Mouse (Mus musculus) midbrain, embryonic 11.5 days (tissue): ENCODE measurements at regions not wholly inside any gene's neighbourhood (a gene's known extent, or its start where the extent isn't known, plus 50 kb on each side); places are given as distances from the start of the nearest gene placed in this dataset. TPM values are rescaled to one million over a fixed set of nuclear protein-coding genes. Genes with fewer than 3 reads are reported as not detected.

Experiments
- ATAC-seq: fragments of 200-750 bp; cut with Nextera tagmentation; 2 replicates; pipeline ENCODE4 v1.8.0; 2017; ENCODE audit warnings: moderate TSS enrichment, moderate library complexity; ENCODE audit not compliant: low FRiP score
- DNase-seq: peaks from one replicate; pipeline ENCODE4 v3.0.0; 2015; ENCODE audit warnings: low spot score; ENCODE audit errors: missing footprints
- H3K27ac ChIP-seq: fragments of 300-500 bp; sonication (generic); 2 replicates; pipeline ENCODE4 v1.5.1; 2014; ENCODE audit warnings: low read depth, low read length
- H3K27me3 ChIP-seq: fragments of 300-500 bp; sonication (generic); 2 replicates; pipeline ENCODE4 v1.6.1; 2014; ENCODE audit warnings: mild to moderate bottlenecking, low read length, moderate library complexity, mixed read lengths; ENCODE audit not compliant: control insufficient read depth, insufficient read depth
- H3K36me3 ChIP-seq: fragments of 300-500 bp; sonication (generic); 2 replicates; pipeline ENCODE4 v1.6.1; 2014; ENCODE audit warnings: mild to moderate bottlenecking, low read length, moderate library complexity, mixed read lengths; ENCODE audit not compliant: control insufficient read depth, insufficient read depth
- H3K4me1 ChIP-seq: fragments of 300-500 bp; sonication (generic); 2 replicates; pipeline ENCODE4 v1.6.1; 2014; ENCODE audit warnings: low read length; ENCODE audit not compliant: control insufficient read depth, insufficient read depth
- H3K4me2 ChIP-seq: fragments of 300-500 bp; sonication (generic); 2 replicates; pipeline ENCODE4 v1.6.1; 2014; ENCODE audit warnings: mild to moderate bottlenecking, moderate library complexity
- H3K4me3 ChIP-seq: fragments of 300-500 bp; sonication (generic); 2 replicates; pipeline ENCODE4 v1.5.1; 2014; ENCODE audit warnings: low read depth, low read length
- H3K9ac ChIP-seq: fragments of 300-500 bp; sonication (generic); 2 replicates; pipeline ENCODE4 v1.6.1; 2014; ENCODE audit warnings: low read length
- H3K9me3 ChIP-seq: fragments of 300-500 bp; sonication (generic); 2 replicates; pipeline ENCODE4 v1.6.1; 2016; ENCODE audit warnings: low read length; ENCODE audit not compliant: control insufficient read depth
- WGBS: fragments of 180-500 bp; shearing (Covaris S2); extraction: QIAGEN DNeasy Blood & Tissue Kit; methylation state at CpG from one replicate; pipeline ENCODE4 v1.1.7; 2014; 5-methylcytosine and 5-hydroxymethylcytosine counted together
- microRNA counts: library from miRNA; unstranded; fragments of <30 nt; microRNA quantifications from one replicate; lab custom pipeline; 2015
- microRNA-seq: library from miRNA; unstranded; fragments of <30 nt; microRNA quantifications from one replicate; pipeline ENCODE4, GENCODE M21; 2017

- WGBS, result 85% methylated on average over 2 of the region's 2 CpGs
- DNase-seq (no peak), ATAC-seq (no peak)
- no peak overlapping the region for H3K9ac ChIP-seq
- H3K27ac ChIP-seq, result no peak overlapping the region
- no peak overlapping the region for H3K4me2 ChIP-seq
- H3K27me3 ChIP-seq, result no peaks in the 10 kb centered on the region
- H3K36me3 ChIP-seq, result no peaks in the 10 kb centered on the region
- H3K4me3 ChIP-seq, result no peak overlapping the region
- H3K4me1 ChIP-seq, result no peaks in the 10 kb centered on the region
- no peaks in the 10 kb centered on the region for H3K9me3 ChIP-seq
Measured at GRCm38 (mm10) chr9:8273253-8273652, 139.2 kb upstream of the Cep126 start.

DNA sequence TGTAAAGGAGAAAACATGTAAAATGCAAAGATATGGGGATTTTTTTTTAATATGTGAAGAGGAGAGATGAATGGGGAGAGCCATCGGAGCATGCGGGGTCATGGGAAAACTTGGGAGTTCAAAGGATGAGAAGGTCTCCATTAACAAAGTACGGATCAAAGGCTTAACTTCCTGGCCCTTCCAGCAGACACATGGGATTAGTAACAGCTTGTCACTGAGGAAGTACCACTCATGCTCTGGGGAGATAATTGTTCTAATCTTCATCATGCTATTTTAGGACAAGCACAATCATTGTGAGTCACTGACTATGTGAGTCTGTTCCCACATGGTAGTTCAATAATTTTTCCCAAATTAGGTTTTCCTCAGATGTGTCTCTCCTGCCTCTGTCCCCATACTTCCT lies 115.4 kb upstream of the Cep126 start:
- Histone ChIP-seq H3K4me1 (no peaks in the 10 kb centered on the region), H3K4me3 (no peak overlapping the region), H3K9me3 (no peaks in the 10 kb centered on the region), H3K27ac (no peak overlapping the region), H3K27me3 (no peaks in the 10 kb centered on the region), H3K9ac (no peak overlapping the region), H3K36me3 (no peaks in the 10 kb centered on the region), H3K4me2 (no peak overlapping the region)
- 67% methylated on average over 3 of the region's 3 CpGs for WGBS
- ATAC-seq, result no peak
- no peak for DNase-seq

DNA sequence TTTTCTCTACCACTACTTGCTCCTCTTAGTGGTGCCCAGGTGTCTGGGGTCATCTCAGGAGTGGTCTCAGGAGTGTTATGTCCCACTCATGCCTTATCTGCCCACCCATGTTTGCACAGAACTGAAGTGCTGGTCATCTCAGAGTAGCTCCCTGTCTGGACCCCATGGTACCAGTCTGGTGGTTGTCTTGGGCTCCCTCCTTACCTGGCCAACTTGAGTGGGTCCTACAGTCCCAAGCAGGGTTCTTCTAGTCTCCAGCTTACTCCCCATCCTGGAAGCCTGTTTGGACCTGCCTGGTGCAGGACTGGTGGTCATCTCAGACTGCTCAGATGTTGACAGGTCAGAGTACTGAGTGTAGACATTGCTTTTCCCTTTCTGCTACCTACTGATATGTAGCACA lies 94.0 kb upstream of the Cep126 start:
- Histone ChIP-seq H3K36me3 (no peaks in the 10 kb centered on the region), H3K4me2 (no peak overlapping the region), H3K4me1 (no peaks in the 10 kb centered on the region), H3K27ac (no peak overlapping the region), H3K9ac (no peak overlapping the region), H3K9me3 (no peaks in the 10 kb centered on the region), H3K4me3 (no peak overlapping the region), H3K27me3 (no peaks in the 10 kb centered on the region)
- DNase-seq (no peak), ATAC-seq (peak; percentile 50; the same call in 1 of the 2 replicates)

DNA sequence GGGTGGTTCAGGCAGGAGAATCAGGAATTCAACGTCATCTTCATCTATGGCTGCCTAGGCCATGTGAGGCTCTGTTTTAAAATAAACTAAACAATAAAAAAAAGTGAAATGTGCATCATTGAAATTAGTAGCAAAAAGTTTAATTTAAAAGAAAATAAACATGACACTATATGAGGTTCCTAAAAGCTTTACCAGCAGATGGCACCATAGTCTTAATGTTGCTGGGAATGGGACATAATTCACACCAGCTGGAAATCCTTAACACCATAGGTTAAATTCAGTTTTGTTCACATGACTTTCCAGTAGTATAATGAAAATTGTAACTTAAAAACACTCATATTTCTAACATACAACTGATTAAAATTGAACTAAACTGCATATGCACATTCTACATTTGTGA lies 92.3 kb upstream of the Cep126 start:
- Histone ChIP-seq H3K4me2 (no peak overlapping the region), H3K27me3 (no peaks in the 10 kb centered on the region), H3K4me1 (no peaks in the 10 kb centered on the region), H3K4me3 (no peak overlapping the region), H3K27ac (no peak overlapping the region), H3K36me3 (no peaks in the 10 kb centered on the region), H3K9me3 (no peaks in the 10 kb centered on the region), H3K9ac (no peak overlapping the region)
- DNase-seq, result peak; percentile 83
- 31% methylated on average over 1 of the region's 1 CpGs for WGBS
- ATAC-seq, result peak; percentile 63; the same call in 1 of the 2 replicates

DNA sequence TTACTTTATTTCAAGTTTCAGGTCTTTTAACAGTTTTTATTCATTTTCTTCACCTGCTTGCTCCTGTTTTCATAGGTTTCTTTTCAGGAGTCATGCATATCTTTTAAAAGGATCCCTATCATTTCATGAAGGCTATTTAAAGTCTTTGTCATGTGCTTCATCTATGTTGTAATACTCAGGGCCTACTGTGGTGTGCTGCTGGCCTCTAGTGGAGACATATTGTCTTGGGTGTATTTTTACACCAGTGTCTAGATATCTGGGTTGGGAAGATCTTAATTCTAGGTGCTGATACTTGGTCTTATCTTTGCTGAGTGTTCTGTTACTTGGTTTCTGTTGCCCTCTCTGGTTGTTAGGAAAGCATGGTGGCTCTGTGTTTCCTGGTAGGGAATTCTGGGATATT lies 74.8 kb upstream of the Cep126 start:
- H3K9me3 ChIP-seq, result no peaks in the 10 kb centered on the region
- no peak overlapping the region for H3K4me3 ChIP-seq
- no peaks in the 10 kb centered on the region for H3K27me3 ChIP-seq
- no peaks in the 10 kb centered on the region for H3K36me3 ChIP-seq
- no peak overlapping the region for H3K4me2 ChIP-seq
- ATAC-seq (peak; percentile 68; the same call in 1 of the 2 replicates), DNase-seq (peak; percentile 83)
- H3K27ac ChIP-seq, result no peak overlapping the region
- no peaks in the 10 kb centered on the region for H3K4me1 ChIP-seq
- no peak overlapping the region for H3K9ac ChIP-seq

- Histone ChIP-seq H3K4me2 (no peak overlapping the region), H3K4me3 (no peak overlapping the region), H3K9ac (no peak overlapping the region), H3K36me3 (no peaks in the 10 kb centered on the region), H3K27me3 (no peaks in the 10 kb centered on the region), H3K9me3 (no peaks in the 10 kb centered on the region), H3K4me1 (no peaks in the 10 kb centered on the region), H3K27ac (no peak overlapping the region)
- no peak for ATAC-seq
- DNase-seq, result no peak
- WGBS, result 86% methylated on average over 1 of the region's 1 CpGs
Measured at GRCm38 (mm10) chr9:8185433-8185832, 51.3 kb upstream of the Cep126 start.

MicroRNA genes in the stretch of these regions (microRNA counts, 519-probe panel; counts per million panel counts)
- microRNA mmu-miR-1899 (lab: Ali Mortazavi, UCI), result not detected

Small RNAs in the stretch of these regions (microRNA-seq; reads per million reads assigned to microRNA genes)
- not detected for gene Mir1899
